Mouse (Mus musculus) CH12.LX (cell line): ENCODE results near the gene Kcnma1. TPM values are rescaled to one million over a fixed set of nuclear protein-coding genes. Genes with fewer than 3 reads are reported as not detected.

ENCODE experiments used
- DNase-seq: peaks from one replicate; pipeline ENCODE4 v3.0.0-alpha.2; 2013; ENCODE audit errors: extremely low read depth
- H3K27ac ChIP-seq: 2 replicates; pipeline ENCODE4 v1.5.1; 2012; ENCODE audit warnings: low read depth, mild to moderate bottlenecking, control low read depth, moderate library complexity; ENCODE audit not compliant: insufficient read depth
- H3K27me3 ChIP-seq: replicated peaks from 2 replicates; pipeline ENCODE3; 2012; ENCODE audit warnings: inconsistent platforms
- H3K36me3 ChIP-seq, 2 experiments: replicated peaks in 1 of 2; 2 replicates each; pipeline versions ENCODE3 to v1.6.1; 2012; ENCODE audit warnings: inconsistent platforms in 1 of 2, low read length in 1 of 2, mild to moderate bottlenecking in 1 of 2, mixed read lengths in 1 of 2, moderate library complexity in 1 of 2; ENCODE audit not compliant: control insufficient read depth in 1 of 2, insufficient read depth in 1 of 2
- H3K4me1 ChIP-seq, 2 experiments: 2 replicates each; pipeline ENCODE4 v1.6.1; 2012; ENCODE audit warnings: inconsistent platforms in 1 of 2, moderate library complexity in 1 of 2; ENCODE audit not compliant: insufficient read depth in 2 of 2, control insufficient read depth in 1 of 2
- H3K4me2 ChIP-seq: 2 replicates; pipeline ENCODE4 v1.6.1; 2012; ENCODE audit warnings: low read depth, mild to moderate bottlenecking, control low read depth; ENCODE audit not compliant: poor library complexity, insufficient read depth, severe bottlenecking
- H3K4me3 ChIP-seq, 3 experiments: fragments of 150-350 bp in 1 of 3; sonication (generic) in 1 of 3; replicated peaks in 1 of 3; 2 replicates each; pipeline versions ENCODE3 to v1.5.1; 2011 to 2012; ENCODE audit warnings: low read depth in 2 of 3, low read length in 2 of 3, mild to moderate bottlenecking in 2 of 3, moderate library complexity in 2 of 3, control low read depth in 1 of 3, improper control_type of control experiment in 1 of 3, inconsistent platforms in 1 of 3, mixed read lengths in 1 of 3; ENCODE audit not compliant: poor library complexity in 1 of 3
- H3K79me2 ChIP-seq: replicated peaks from 2 replicates; pipeline ENCODE4 v1.6.1; 2012; ENCODE audit warnings: mild to moderate bottlenecking, moderate library complexity; ENCODE audit not compliant: control insufficient read depth, poor library complexity, insufficient read depth, severe bottlenecking; ENCODE audit errors: extremely low read depth
- H3K9ac ChIP-seq: 2 replicates; pipeline ENCODE4 v1.6.1; 2012; ENCODE audit warnings: low read depth, mild to moderate bottlenecking, control low read depth, moderate library complexity; ENCODE audit not compliant: insufficient read depth
- H3K9me3 ChIP-seq: replicated peaks from 2 replicates; pipeline ENCODE3; 2012; ENCODE audit warnings: low read length, inconsistent platforms, mixed read lengths
- CHD2 ChIP-seq: IDR thresholded peaks from 2 replicates; pipeline ENCODE4 v1.6.1; 2011; ENCODE audit warnings: low read length, improper control_type of control experiment
- CTCF ChIP-seq, 2 experiments: IDR thresholded peaks in 1 of 2; conservative IDR thresholded peaks in 1 of 2; 2 replicates each; pipeline ENCODE4 v1.5.1; 2011 to 2012; ENCODE audit warnings: low read depth in 2 of 2, low read length in 2 of 2, improper control_type of control experiment in 1 of 2, inconsistent platforms in 1 of 2, mild to moderate bottlenecking in 1 of 2, moderate library complexity in 1 of 2
- EP300 ChIP-seq: IDR thresholded peaks from 2 replicates; pipeline ENCODE4 v1.6.1; 2011; ENCODE audit warnings: low read length, improper control_type of control experiment
- ETS1 ChIP-seq: conservative IDR thresholded peaks from 2 replicates; pipeline ENCODE4 v1.6.1; 2012; ENCODE audit warnings: low read depth, mild to moderate bottlenecking, inconsistent platforms, low read length, improper control_type of control experiment, moderate library complexity
- GABPA ChIP-seq: IDR thresholded peaks from 2 replicates; pipeline ENCODE4 v1.6.1; 2012; ENCODE audit warnings: low read depth, low read length, improper control_type of control experiment, inconsistent platforms; ENCODE audit not compliant: insufficient replicate concordance
- IRF4 ChIP-seq: IDR thresholded peaks from 2 replicates; pipeline ENCODE4 v1.6.1; 2014; ENCODE audit warnings: low read depth, mild to moderate bottlenecking, inconsistent platforms, low read length, improper control_type of control experiment
- MAFK ChIP-seq: IDR thresholded peaks from 2 replicates; pipeline ENCODE4 v1.6.1; 2011; ENCODE audit warnings: low read length, improper control_type of control experiment; ENCODE audit not compliant: insufficient replicate concordance
- MAX ChIP-seq: IDR thresholded peaks from 2 replicates; pipeline ENCODE4 v1.6.1; 2011; ENCODE audit warnings: low read length, improper control_type of control experiment
- MXI1 ChIP-seq: IDR thresholded peaks from 2 replicates; pipeline ENCODE4 v1.6.1; 2011; ENCODE audit warnings: mild to moderate bottlenecking, low read depth, low read length, improper control_type of control experiment
- RAD21 ChIP-seq: IDR thresholded peaks from 2 replicates; pipeline ENCODE4 v1.6.1; 2011; ENCODE audit warnings: low read depth, mild to moderate bottlenecking, low read length, improper control_type of control experiment, moderate library complexity
- SIN3A ChIP-seq: IDR thresholded peaks from 2 replicates; pipeline ENCODE4 v1.6.1; 2012; ENCODE audit warnings: low read length, improper control_type of control experiment, inconsistent platforms
- ZC3H11A ChIP-seq: IDR thresholded peaks from 2 replicates; pipeline ENCODE4 v1.6.1; 2012; ENCODE audit warnings: low read depth, mild to moderate bottlenecking, inconsistent platforms, low read length, improper control_type of control experiment
- ZMIZ1 ChIP-seq: IDR thresholded peaks from 2 replicates; pipeline ENCODE4 v1.6.1; 2012; ENCODE audit warnings: low read depth, mild to moderate bottlenecking, inconsistent platforms, low read length, improper control_type of control experiment
- ZNF384 ChIP-seq: IDR thresholded peaks from 2 replicates; pipeline ENCODE4 v1.6.1; 2012; ENCODE audit warnings: low read depth, low read length, improper control_type of control experiment, inconsistent platforms
- dilution Hi-C: fragments of 300-500 bp; cut with MboI; formaldehyde crosslinking; loops from 2 replicates; pipeline ENCODE4 v1.14.3; 2020; ENCODE audit warnings: low sequenced_read_pairs; ENCODE audit not compliant: extremely low pct_unique_long_range_greater_than_20kb, extremely low pct_ligation_motif_present
- in situ Hi-C: fragments of 300-500 bp; cut with MboI; formaldehyde crosslinking; loops from 3 replicates; pipeline ENCODE4 v1.14.3; 2019; ENCODE audit warnings: low sequenced_read_pairs, low pct_ligation_motif_present, low pct_unique_long_range_greater_than_20kb, mixed read lengths
- polyA plus RNA-seq: library from polyadenylated mRNA; unstranded; fragments of >175 nt; gene quantifications from 2 replicates; pipeline ENCODE4 v1.2.1, GENCODE M21; 2012; ENCODE audit warnings: low read depth; ENCODE audit not compliant: insufficient read length
- total RNA-seq, 2 experiments: library from RNA; depleted of rRNA; stranded (reverse); fragments of 300-350 nt in 1 of 2; fragments of >200 nt in 1 of 2; gene quantifications; 2 replicates each; pipeline ENCODE4 v1.2.3; 2012 to 2014

Gene Kcnma1
- total and polyA plus RNA-seq, 3 experiments: 0.10 to 0.17 (median 0.12) TPM

GRCm38 (mm10) chr14:23650126-23650525 is 364.2 kb downstream of the Kcnma1 start:
- dilution Hi-C loops (no loop called here), in situ Hi-C loops (no loop called here)
- no peak overlapping the region for H3K9ac ChIP-seq
- no peaks in the 10 kb centered on the region for H3K79me2 ChIP-seq
- H3K4me3 ChIP-seq: no peak overlapping the region
- no peaks in the 10 kb centered on the region for H3K27me3 ChIP-seq
- H3K4me2 ChIP-seq: no peak overlapping the region
- H3K4me1 ChIP-seq: no peaks in the 10 kb centered on the region
- H3K36me3 ChIP-seq: no peaks in the 10 kb centered on the region
- DNase-seq: no peak
- no peak overlapping the region for H3K27ac ChIP-seq
- no peak for TF ChIP-seq CTCF (conservative IDR thresholded peaks at IDR 0.05 in 1 of 2, IDR thresholded peaks at IDR 0.05 in 1 of 2; ENCODE audit: low read depth in 2 of 2, low read length in 2 of 2)
- no peak; the same call in 1 of the 2 replicates for TF ChIP-seq RAD21
- H3K9me3 ChIP-seq: no peaks in the 10 kb centered on the region

- H3K79me2 ChIP-seq: no peaks in the 10 kb centered on the region
- H3K4me2 ChIP-seq: no peak overlapping the region
- H3K9me3 ChIP-seq: no peaks in the 10 kb centered on the region
- H3K9ac ChIP-seq: no peak overlapping the region
- no peaks in the 10 kb centered on the region for H3K36me3 ChIP-seq
- TF ChIP-seq GABPA: no peak
- no peak for TF ChIP-seq ZMIZ1
- TF ChIP-seq MAFK: no peak
- TF ChIP-seq RAD21: no peak
- TF ChIP-seq MAX: no peak
- no peaks in the 10 kb centered on the region for H3K27me3 ChIP-seq
- dilution Hi-C loops: no loop called here
- in situ Hi-C loops: no loop called here
- DNase-seq: no peak
- H3K4me1 ChIP-seq: peaks cover 0 to 7% of the 10 kb centered on the region in 2 experiments; a peak in 1 of 4 replicates
- no peak overlapping the region for H3K4me3 ChIP-seq
- H3K27ac ChIP-seq: no peak overlapping the region
These were observed 368.8 kb downstream of the Kcnma1 start for GRCm38 (mm10) chr14:23645361-23646063.

GRCm38 (mm10) chr14:23643162-23643561 is 371.1 kb downstream of the Kcnma1 start:
- no peak overlapping the region for H3K9ac ChIP-seq
- in situ Hi-C loops: no loop called here
- TF ChIP-seq ETS1 (no peak), GABPA (no peak), MAFK (no peak), EP300 (no peak), MAX (no peak), ZNF384 (no peak), SIN3A (no peak), ZC3H11A (no peak), IRF4 (no peak), CTCF (conservative IDR thresholded peaks at IDR 0.05 in 1 of 2, IDR thresholded peaks at IDR 0.05 in 1 of 2; ENCODE audit: low read depth in 2 of 2, low read length in 2 of 2) (no peak), MXI1 (no peak), CHD2 (no peak)
- TF ChIP-seq, all 38 proteins: peak for 0
- Histone ChIP-seq H3K4me1 (peaks cover 0 to 19% of the 10 kb centered on the region in 2 experiments; a peak in 1 of 4 replicates), H3K27me3 (no peaks in the 10 kb centered on the region), H3K4me2 (no peak overlapping the region), H3K79me2 (no peaks in the 10 kb centered on the region), H3K4me3 (no peak overlapping the region), H3K36me3 (no peaks in the 10 kb centered on the region), H3K9me3 (no peaks in the 10 kb centered on the region), H3K27ac (no peak overlapping the region)
- no peak for DNase-seq
- dilution Hi-C loops: no loop called here
